In genomic region chr8:120516182-120516755, GRCm38 (mm10) we compare ENCODE assay signal across 8 mouse cellular contexts.
DNase-seq lines count a peak whose midpoint lies in the region; ATAC-seq and TF ChIP-seq lines count a peak whose summit lies in the region.

No protein-coding gene starts in this region.

- H3K9me3 ChIP-seq in intestine, embryonic 14.5 days (ENCODE audit: control insufficient read depth, low read length) = no peaks in the 10 kb centered on the region
- H3K9me3 ChIP-seq in intestine, postnatal 0 days (ENCODE audit: control insufficient read depth) = no peaks in the 10 kb centered on the region
- H3K9me3 ChIP-seq in forebrain, embryonic 10.5 days = no peaks in the 10 kb centered on the region
- H3K9me3 ChIP-seq in intestine, embryonic 16.5 days (ENCODE audit: control insufficient read depth, low read length) = no peaks in the 10 kb centered on the region
- no peaks in the 10 kb centered on the region for H3K9me3 ChIP-seq in neural tube, embryonic 11.5 days (ENCODE audit: control insufficient read depth, low read length)

- no peak overlapping the region for H3K4me3 ChIP-seq in intestine, embryonic 14.5 days (ENCODE audit: low read depth, low read length)
- H3K4me3 ChIP-seq in intestine, postnatal 0 days (ENCODE audit: low read depth, low read length) = no peak overlapping the region
- peak overlapping the region; percentile 20; the same call in 1 of the 2 replicates for H3K4me3 ChIP-seq in forebrain, embryonic 10.5 days
- no peak overlapping the region for H3K4me3 ChIP-seq in intestine, embryonic 16.5 days (ENCODE audit: low read length)
- H3K4me3 ChIP-seq in neural tube, embryonic 11.5 days (ENCODE audit: low read depth, low read length) = no peak overlapping the region

- DNase-seq in intestine, embryonic 14.5 days (ENCODE audit: low spot score) = peak; percentile 72
- DNase-seq in forebrain, embryonic 10.5 days (ENCODE audit: extremely low spot score, low spot score) = peak; percentile 72
- peak; percentile 69 for DNase-seq in neural tube, embryonic 11.5 days (ENCODE audit: low spot score)
- DNase-seq in spleen, postnatal 4 days (ENCODE audit: low spot score in 2 of 2) = no peak
- DNase-seq in urinary bladder, postnatal 4 days (ENCODE audit: low spot score in 2 of 2) = no peak
- no peak for DNase-seq in cerebellum, adult 18-20 months

- no peaks in the 10 kb centered on the region for H3K36me3 ChIP-seq in intestine, embryonic 14.5 days (ENCODE audit: control insufficient read depth, insufficient read depth, low read length)
- H3K36me3 ChIP-seq in intestine, postnatal 0 days (ENCODE audit: control insufficient read depth, insufficient read depth) = no peaks in the 10 kb centered on the region
- H3K36me3 ChIP-seq in forebrain, embryonic 10.5 days (replicated peaks) = no peaks in the 10 kb centered on the region
- no peaks in the 10 kb centered on the region for H3K36me3 ChIP-seq in intestine, embryonic 16.5 days (ENCODE audit: control insufficient read depth, insufficient read depth, low read length)
- H3K36me3 ChIP-seq in neural tube, embryonic 11.5 days (ENCODE audit: control insufficient read depth, insufficient read depth, low read length) = no peaks in the 10 kb centered on the region

- H3K27ac ChIP-seq in intestine, embryonic 14.5 days (ENCODE audit: low read depth) = no peak overlapping the region
- H3K27ac ChIP-seq in intestine, postnatal 0 days (ENCODE audit: low read depth, low read length) = no peak overlapping the region
- peak overlapping the region; percentile 54 for H3K27ac ChIP-seq in forebrain, embryonic 10.5 days
- peak overlapping the region; percentile 32; the same call in 1 of the 2 replicates for H3K27ac ChIP-seq in intestine, embryonic 16.5 days (ENCODE audit: low read length)
- H3K27ac ChIP-seq in neural tube, embryonic 11.5 days (ENCODE audit: low read depth, low read length) = peak overlapping the region; percentile 51; the same call in 1 of the 2 replicates

- H3K4me2 ChIP-seq in intestine, embryonic 14.5 days (ENCODE audit: low read length) = peak overlapping the region; percentile 29; the same call in 1 of the 2 replicates
- no peak overlapping the region for H3K4me2 ChIP-seq in intestine, postnatal 0 days (replicated peaks; ENCODE audit: low read depth)
- H3K4me2 ChIP-seq in intestine, embryonic 16.5 days (ENCODE audit: low read depth, low read length) = no peak overlapping the region
- no peak overlapping the region for H3K4me2 ChIP-seq in neural tube, embryonic 11.5 days (ENCODE audit: low read depth)

- 14% methylated on average over 12 of the region's 12 CpGs for WGBS in intestine, embryonic 14.5 days
- WGBS in intestine, postnatal 0 days = 28% methylated on average over 12 of the region's 12 CpGs
- WGBS in forebrain, embryonic 10.5 days = 9% methylated on average over 12 of the region's 12 CpGs
- 20% methylated on average over 12 of the region's 12 CpGs for WGBS in intestine, embryonic 16.5 days
- 7% methylated on average over 12 of the region's 12 CpGs for WGBS in neural tube, embryonic 11.5 days

- no peaks in the 10 kb centered on the region for H3K27me3 ChIP-seq in intestine, embryonic 14.5 days (replicated peaks; ENCODE audit: control insufficient read depth, insufficient read depth, low read length)
- H3K27me3 ChIP-seq in intestine, postnatal 0 days (replicated peaks; ENCODE audit: control insufficient read depth, insufficient read depth, low read length) = no peaks in the 10 kb centered on the region
- peaks cover 99% of the 10 kb centered on the region for H3K27me3 ChIP-seq in forebrain, embryonic 10.5 days (ENCODE audit: poor library complexity, severe bottlenecking)
- H3K27me3 ChIP-seq in intestine, embryonic 16.5 days (replicated peaks; ENCODE audit: control insufficient read depth, insufficient read depth, low read length) = no peaks in the 10 kb centered on the region
- no peaks in the 10 kb centered on the region for H3K27me3 ChIP-seq in neural tube, embryonic 11.5 days (ENCODE audit: control insufficient read depth, insufficient read depth, low read length)

- TF ChIP-seq CTCF in intestine, postnatal 0 days (IDR thresholded peaks at IDR 0.05; ENCODE audit: low read depth) = no peak

- ATAC-seq in intestine, embryonic 14.5 days (replicated peaks; ENCODE audit: low FRiP score, low TSS enrichment, low read depth) = no peak
- no peak for ATAC-seq in intestine, postnatal 0 days
- ATAC-seq in intestine, embryonic 16.5 days = peak; percentile 14; the same call in 1 of the 2 replicates
- peak; percentile 10; the same call in 1 of the 2 replicates for ATAC-seq in neural tube, embryonic 11.5 days (ENCODE audit: insufficient read depth, low FRiP score, low TSS enrichment)

- H3K4me1 ChIP-seq in intestine, embryonic 14.5 days (replicated peaks; ENCODE audit: control insufficient read depth, insufficient read depth, low read length) = peaks cover 62% of the 10 kb centered on the region
- peaks cover 8% of the 10 kb centered on the region; the same call in 1 of the 2 replicates for H3K4me1 ChIP-seq in intestine, postnatal 0 days (replicated peaks; ENCODE audit: control insufficient read depth, insufficient read depth, low read length)
- peaks cover 100% of the 10 kb centered on the region for H3K4me1 ChIP-seq in forebrain, embryonic 10.5 days
- H3K4me1 ChIP-seq in intestine, embryonic 16.5 days (ENCODE audit: control insufficient read depth, insufficient read depth, low read length) = peaks cover 78% of the 10 kb centered on the region
- peaks cover 94% of the 10 kb centered on the region for H3K4me1 ChIP-seq in neural tube, embryonic 11.5 days (ENCODE audit: control insufficient read depth, insufficient read depth, low read length)

- no peak overlapping the region for H3K9ac ChIP-seq in intestine, embryonic 14.5 days (ENCODE audit: low read length)
- H3K9ac ChIP-seq in intestine, postnatal 0 days (ENCODE audit: low read depth, low read length) = no peak overlapping the region
- H3K9ac ChIP-seq in intestine, embryonic 16.5 days (ENCODE audit: low read depth, low read length) = no peak overlapping the region; the same call in 1 of the 2 replicates
- no peak overlapping the region for H3K9ac ChIP-seq in neural tube, embryonic 11.5 days (ENCODE audit: low read length)

Comparison
In these comparisons a context has a peak if more than half of its experiments do, and no peak if none do; other contexts are left out.
1. ATAC-seq: peak in intestine, embryonic 16.5 days (single experiment) and neural tube, embryonic 11.5 days (single experiment); none in intestine, embryonic 14.5 days (single experiment) and intestine, postnatal 0 days (single experiment).
2. H3K27ac ChIP-seq: peak in forebrain, embryonic 10.5 days (single experiment), intestine, embryonic 16.5 days (single experiment) and neural tube, embryonic 11.5 days (single experiment); none in intestine, embryonic 14.5 days (single experiment) and intestine, postnatal 0 days (single experiment).
3. DNase-seq: peak in intestine, embryonic 14.5 days (single experiment), forebrain, embryonic 10.5 days (single experiment) and neural tube, embryonic 11.5 days (single experiment); none in spleen, postnatal 4 days (0 of 2), urinary bladder, postnatal 4 days (0 of 2) and cerebellum, adult 18-20 months (0 of 2).